Mouse (Mus musculus) kidney, postnatal 10 days (tissue): ENCODE data around the gene Cenpx.
"Not testable (repeated sequence)": the region's sequence is repeated elsewhere in the genome, so short reads cannot be mapped to it uniquely, and the experiment has no call there.

Experiments
- DNase-seq: peaks from one replicate; pipeline ENCODE4 v3.0.0; 2021; ENCODE audit warnings: mixed read lengths

Gene Cenpx

GRCm38 (mm10) chr11:120695184-120695583, 18.4 kb downstream of the Cenpx start:
- DNase-seq = no peak

- no peak for DNase-seq
Observed at GRCm38 (mm10) chr11:120693461-120693860, 20.1 kb downstream of the Cenpx start.

DNA sequence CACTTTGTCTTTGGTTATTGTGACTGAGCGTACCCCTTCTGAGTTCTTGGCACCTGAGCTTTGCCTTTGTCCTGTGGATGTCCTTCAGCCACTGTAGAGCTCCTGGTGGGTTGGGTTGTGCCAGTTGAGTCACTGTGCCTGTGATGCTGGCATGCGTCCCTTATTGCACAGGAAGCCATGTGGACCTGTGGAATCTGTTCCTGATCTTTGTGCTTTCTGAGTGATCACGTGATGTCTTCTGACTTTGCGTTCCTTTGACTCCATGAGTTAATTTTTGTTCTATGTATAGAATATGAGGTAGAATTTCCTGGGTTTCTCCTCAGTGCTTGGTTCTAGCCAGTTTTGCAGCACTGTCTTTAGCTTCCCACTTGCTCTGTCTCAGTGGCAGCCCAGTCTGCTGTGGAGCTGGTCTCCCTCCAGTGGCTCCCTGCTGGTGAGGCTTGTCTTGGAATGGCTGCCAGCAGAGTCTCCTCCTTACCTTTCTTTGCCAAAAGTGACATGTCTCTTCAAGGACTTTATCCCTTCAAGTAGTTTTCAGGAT, 21.0 kb downstream of the Cenpx start:
- no peak for DNase-seq

DNA sequence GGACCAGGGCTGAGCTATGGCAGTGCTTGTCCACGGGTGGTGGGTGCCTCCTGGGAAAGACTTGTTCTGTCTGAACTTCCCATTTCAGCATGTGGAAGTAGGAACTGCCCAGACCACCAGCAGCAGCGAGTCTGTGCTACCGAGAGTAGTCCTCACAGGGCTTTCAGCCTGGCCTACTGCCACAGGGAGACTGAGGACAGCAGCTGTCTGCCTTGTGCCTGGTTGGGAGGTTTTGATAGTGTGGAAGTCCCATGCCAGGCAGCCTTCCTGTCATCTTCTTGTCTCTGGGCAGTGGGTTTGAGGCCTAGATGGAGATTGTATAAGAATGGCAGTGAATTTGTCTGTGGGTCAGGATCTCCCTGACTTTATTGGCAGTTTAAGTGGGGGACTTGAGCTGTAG, 24.2 kb downstream of the Cenpx start:
- no peak for DNase-seq

GRCm38 (mm10) chr11:120686650-120687272, 26.8 kb downstream of the Cenpx start:
- no peak for DNase-seq

- DNase-seq = no peak
Observed at GRCm38 (mm10) chr11:120684660-120685059, 28.9 kb downstream of the Cenpx start.

- no peak for DNase-seq
Observed at GRCm38 (mm10) chr11:120684086-120684485, 29.5 kb downstream of the Cenpx start.

DNA sequence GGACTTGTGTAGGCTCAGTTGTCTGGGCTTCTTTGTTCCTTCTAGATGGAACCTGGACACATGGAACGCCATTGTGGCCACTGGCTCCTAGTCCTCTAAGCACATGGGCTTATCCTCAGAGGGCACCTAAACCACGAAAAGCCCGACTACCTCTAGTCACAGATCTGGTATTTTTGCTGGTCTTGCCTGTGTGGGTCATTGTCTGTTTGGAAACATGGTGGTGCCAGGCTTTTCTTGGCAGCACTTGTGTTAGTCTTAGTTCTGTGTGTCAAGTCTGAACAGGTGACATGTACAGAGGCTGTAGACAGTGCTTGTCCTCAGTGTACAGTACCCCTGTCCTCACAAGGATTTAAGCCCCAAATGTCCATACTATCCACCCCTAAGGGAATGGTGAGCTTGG, 30.0 kb downstream of the Cenpx start:
- no peak for DNase-seq

GRCm38 (mm10) chr11:120682683-120683082, 30.9 kb downstream of the Cenpx start:
- DNase-seq = no peak

DNA sequence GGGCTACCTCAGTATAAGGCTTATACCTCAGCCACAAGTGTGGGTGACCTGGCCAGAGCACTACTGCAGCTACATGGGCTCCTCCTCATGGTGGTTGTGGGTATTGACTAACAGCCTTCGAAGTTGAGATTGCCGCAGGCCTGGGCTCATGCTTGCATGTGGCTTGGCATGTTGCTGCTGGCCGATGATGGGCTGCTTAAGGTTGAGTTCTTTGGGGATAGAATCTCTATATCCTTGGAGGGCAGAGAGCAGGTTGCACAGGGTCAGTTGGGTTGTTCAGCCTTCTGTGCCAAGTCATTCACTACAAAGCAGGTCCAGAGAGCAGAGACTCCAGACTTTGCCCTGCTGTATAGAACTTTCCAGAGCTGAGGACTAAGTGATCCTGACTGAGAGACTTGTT, 33.6 kb downstream of the Cenpx start:
- DNase-seq = peak; percentile 67

- no peak for DNase-seq
Observed at GRCm38 (mm10) chr11:120676951-120677350, 36.6 kb downstream of the Cenpx start.

- not testable (repeated sequence) for DNase-seq
Observed at GRCm38 (mm10) chr11:120675875-120676274, 37.7 kb downstream of the Cenpx start.

- DNase-seq = no peak
Observed at GRCm38 (mm10) chr11:120673594-120674122, 39.9 kb downstream of the Cenpx start.

DNA sequence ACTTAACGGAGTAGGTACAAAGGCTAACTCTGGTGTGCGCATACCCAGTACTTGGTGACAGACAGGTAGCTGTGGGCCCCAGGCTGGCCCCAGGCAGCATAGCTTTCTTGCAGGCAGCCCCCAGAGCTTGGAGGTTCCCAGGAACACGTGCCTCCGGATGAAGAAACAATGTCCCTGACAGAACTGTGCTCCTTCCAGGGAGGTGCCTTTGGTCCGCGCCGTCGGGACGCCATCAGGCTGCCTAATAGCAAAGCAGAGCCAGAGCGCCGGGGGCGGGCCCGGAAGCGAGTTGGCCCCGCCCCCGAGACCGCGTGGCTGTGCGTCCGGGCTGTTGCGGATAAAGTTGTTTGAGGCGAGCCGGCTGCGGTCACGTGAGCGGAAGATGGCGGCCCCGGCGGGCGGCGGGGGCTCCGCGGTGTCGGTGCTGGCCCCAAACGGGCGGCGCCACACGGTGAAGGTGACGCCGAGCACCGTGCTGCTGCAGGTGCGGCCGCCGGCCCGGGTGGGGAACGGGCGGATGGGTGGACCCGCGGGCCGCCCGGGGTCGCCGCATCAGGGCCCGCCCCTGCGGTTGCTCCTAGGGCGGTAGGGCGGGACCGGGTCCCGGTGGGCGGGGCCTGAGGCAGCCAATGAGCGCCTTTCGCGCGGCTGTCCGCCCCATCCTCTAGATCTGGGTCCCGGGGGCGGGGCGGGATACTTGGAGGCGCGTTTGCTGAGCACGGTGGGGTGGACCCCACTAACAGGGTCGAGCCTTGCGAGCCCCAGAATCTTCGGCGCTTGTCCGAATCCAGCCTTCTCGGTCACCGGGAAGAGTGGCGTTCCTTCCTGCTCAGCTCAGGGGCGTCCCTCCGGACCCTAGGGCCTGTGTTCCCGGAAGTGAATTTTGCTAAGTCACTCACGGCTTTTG, 40.6 kb downstream of the Cenpx start, which contains the start of gene Aspscr1:
Gene Aspscr1, plus strand, starts transcription at position 287 of the 907 bp plus-strand sequence.
- peak; percentile 99 for DNase-seq

DNA sequence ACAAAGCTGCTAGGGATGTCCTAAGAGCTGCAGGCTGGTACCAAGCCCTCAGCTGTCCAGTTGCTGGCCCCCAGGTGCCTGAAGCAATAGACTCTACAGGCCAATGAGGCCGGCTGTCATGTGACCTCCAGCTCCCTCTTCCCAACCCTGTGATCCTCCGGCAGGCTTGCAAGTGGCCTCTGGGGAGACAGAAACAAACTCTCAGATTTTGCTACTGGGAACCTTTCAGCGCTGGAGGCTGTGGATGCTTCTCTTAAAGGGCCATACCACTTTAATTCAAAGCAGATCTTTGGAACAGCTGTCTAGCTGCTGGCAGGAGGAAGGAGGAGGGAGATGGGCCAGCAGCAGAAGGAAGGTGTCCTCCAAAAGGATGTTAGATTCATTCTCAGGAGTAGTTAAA, 46.9 kb downstream of the Cenpx start:
- DNase-seq = no peak

- DNase-seq = peak; percentile 86
Observed at GRCm38 (mm10) chr11:120665406-120665805, 48.1 kb downstream of the Cenpx start.

DNA sequence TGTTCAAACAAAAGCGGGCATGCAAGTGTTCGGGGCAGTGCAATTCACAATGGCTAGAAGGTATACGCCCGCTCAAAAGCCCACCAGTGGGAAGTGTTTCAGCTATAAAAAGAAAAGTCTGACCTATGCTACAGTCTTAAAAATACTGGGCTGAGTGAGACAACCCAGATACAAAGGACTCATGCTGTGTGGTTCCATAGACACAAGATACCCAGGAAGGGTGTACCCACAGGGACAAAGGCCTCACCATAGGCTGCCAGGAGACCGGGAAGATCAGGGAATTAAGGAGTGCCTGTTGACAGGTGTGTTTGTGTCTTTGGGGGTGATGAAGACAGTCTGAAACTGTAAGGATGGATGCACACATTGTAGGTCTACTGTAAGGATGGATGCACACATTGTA, 49.8 kb downstream of the Cenpx start:
- no peak for DNase-seq

DNA sequence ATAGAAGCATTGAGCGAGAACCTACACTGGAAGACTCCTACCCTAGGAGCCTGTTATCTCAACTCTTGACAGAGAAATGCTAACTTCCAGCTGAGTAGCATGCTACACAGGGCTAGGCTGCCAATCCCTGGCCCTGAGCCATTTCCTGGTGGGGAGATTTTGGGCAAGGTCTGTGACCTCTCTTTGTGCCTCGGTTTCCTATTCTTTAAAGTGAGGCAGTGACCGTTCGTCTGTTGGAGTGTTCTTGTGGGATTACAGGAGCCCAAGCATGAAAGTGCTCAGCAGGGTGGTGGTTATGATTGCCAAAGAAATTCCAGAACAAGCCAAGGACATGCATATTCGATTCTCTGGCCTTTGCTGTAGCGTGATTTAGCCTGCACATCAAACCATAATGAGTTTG, 50.8 kb downstream of the Cenpx start:
- DNase-seq = no peak

- DNase-seq = no peak
Observed at GRCm38 (mm10) chr11:120661076-120661460, 52.5 kb downstream of the Cenpx start, which contains the start of gene Notum. Notum (minus strand) TSS chr11:120661175.
